Mouse (Mus musculus) telencephalon, adult 2 months (tissue): ENCODE measurements around the gene Gde1.

Experiments used
- DNase-seq: peaks from one replicate; pipeline ENCODE4 v3.0.0-alpha.2; 2011; ENCODE audit warnings: low read depth, low spot score

Gde1 gene

GRCm38 (mm10) chr7:118705101-118705961 is at the start of gene Gde1:
Gene Gde1 (minus strand): TSS chr7:118705778.
- peak; percentile 83 for DNase-seq

GRCm38 (mm10) chr7:118751625-118752024 is 46.0 kb upstream of the Gde1 start:
- no peak for DNase-seq

- no peak for DNase-seq
Measured at GRCm38 (mm10) chr7:118749706-118750105, 44.1 kb upstream of the Gde1 start.

- DNase-seq = no peak
Measured at GRCm38 (mm10) chr7:118747891-118748672, 42.5 kb upstream of the Gde1 start.

- no peak for DNase-seq
Measured at GRCm38 (mm10) chr7:118744766-118745165, 39.2 kb upstream of the Gde1 start.

GRCm38 (mm10) chr7:118742278-118742677 is 36.7 kb upstream of the Gde1 start:
- no peak for DNase-seq

- DNase-seq = peak; percentile 98
Measured at GRCm38 (mm10) chr7:118740532-118741338, 35.2 kb upstream of the Gde1 start.

GRCm38 (mm10) chr7:118739975-118740531 is 34.5 kb upstream of the Gde1 start, which contains the start of gene Vps35l:
Gene Vps35l (plus strand): TSS chr7:118740226.
- DNase-seq = peak; percentile 69

GRCm38 (mm10) chr7:118738730-118739129 is 33.2 kb upstream of the Gde1 start:
- no peak for DNase-seq

GRCm38 (mm10) chr7:118733225-118733624 is 27.6 kb upstream of the Gde1 start:
- no peak for DNase-seq

GRCm38 (mm10) chr7:118731781-118732180 is 26.2 kb upstream of the Gde1 start:
- no peak for DNase-seq

GRCm38 (mm10) chr7:118728846-118729587 is 23.4 kb upstream of the Gde1 start:
- no peak for DNase-seq

GRCm38 (mm10) chr7:118725459-118725858 is 19.9 kb upstream of the Gde1 start:
- no peak for DNase-seq

- no peak for DNase-seq
Measured at GRCm38 (mm10) chr7:118723927-118724326, 18.3 kb upstream of the Gde1 start.

GRCm38 (mm10) chr7:118718066-118718465 is 12.5 kb upstream of the Gde1 start:
- peak; percentile 54 for DNase-seq

GRCm38 (mm10) chr7:118714873-118715272 is 9.3 kb upstream of the Gde1 start:
- DNase-seq = no peak

GRCm38 (mm10) chr7:118712228-118713173 is 6.9 kb upstream of the Gde1 start, which contains the start of gene Ccp110:
Gene Ccp110 (plus strand): TSS chr7:118712552.
- DNase-seq = peak; percentile 99

- no peak for DNase-seq
Measured at GRCm38 (mm10) chr7:118710776-118711175, 5.2 kb upstream of the Gde1 start.

GRCm38 (mm10) chr7:118708002-118708401 is 2.4 kb upstream of the Gde1 start:
- no peak for DNase-seq
